Mouse (Mus musculus): ENCODE measurements around the gene Pik3ip1.

GRCm38 (mm10) chr11:3335651-3336216, 5.5 kb downstream of the Pik3ip1 start:
- TF ChIP-seq CTCF (IDR thresholded peaks at IDR 0.05; ENCODE audit: control insufficient read depth, insufficient read depth, insufficient read length): no peak
- no peak for TF ChIP-seq MAX (IDR thresholded peaks at IDR 0.05)
- no peak for TF ChIP-seq USF1 (IDR thresholded peaks at IDR 0.05; ENCODE audit: low read depth)

All from C2C12 (cell line).